Mouse (Mus musculus) midbrain, embryonic 15.5 days (tissue): ENCODE results near the gene Abcb6. TPM values are rescaled to one million over a fixed set of nuclear protein-coding genes. Genes with fewer than 3 reads are reported as not detected.

Experiments
- ATAC-seq: fragments of 200-750 bp; cut with Nextera tagmentation; replicated peaks from 2 replicates; pipeline ENCODE4 v1.8.0; 2017; ENCODE audit warnings: moderate TSS enrichment
- H3K27ac ChIP-seq: fragments of 300-500 bp; sonication (generic); 2 replicates; pipeline ENCODE4 v1.5.1; 2015; ENCODE audit warnings: mild to moderate bottlenecking, inconsistent platforms
- H3K27me3 ChIP-seq: fragments of 300-500 bp; sonication (generic); replicated peaks from 2 replicates; pipeline ENCODE4 v1.6.1; 2015; ENCODE audit warnings: inconsistent platforms
- H3K36me3 ChIP-seq: fragments of 300-500 bp; sonication (generic); replicated peaks from 2 replicates; pipeline ENCODE4 v1.6.1; 2015; ENCODE audit warnings: inconsistent platforms
- H3K4me1 ChIP-seq: fragments of 300-500 bp; sonication (generic); 2 replicates; pipeline ENCODE4 v1.6.1; 2015; ENCODE audit warnings: inconsistent platforms
- H3K4me2 ChIP-seq: fragments of 300-500 bp; sonication (generic); 2 replicates; pipeline ENCODE4 v1.6.1; 2015; ENCODE audit warnings: inconsistent platforms, mild to moderate bottlenecking, moderate library complexity
- H3K4me3 ChIP-seq: fragments of 300-500 bp; sonication (generic); 2 replicates; pipeline ENCODE4 v1.5.1; 2015; ENCODE audit warnings: mild to moderate bottlenecking, inconsistent platforms
- H3K9ac ChIP-seq: fragments of 300-500 bp; sonication (generic); 2 replicates; pipeline ENCODE4 v1.6.1; 2015; ENCODE audit warnings: mild to moderate bottlenecking, inconsistent platforms
- H3K9me3 ChIP-seq: fragments of 300-500 bp; sonication (generic); 2 replicates; pipeline ENCODE4 v1.6.1; 2016; ENCODE audit warnings: inconsistent platforms
- WGBS: fragments of 180-500 bp; shearing (Covaris S2); methylation state at CpG from one replicate; pipeline ENCODE4 v1.1.7; 2015; ENCODE audit warnings: mixed read lengths; 5-methylcytosine and 5-hydroxymethylcytosine counted together
- microRNA-seq: library from miRNA; unstranded; fragments of <30 nt; microRNA quantifications from one replicate; pipeline ENCODE4, GENCODE M21; 2016
- polyA plus RNA-seq: library from polyadenylated mRNA; unstranded; fragments of >200 nt; fragmentation: Nextera tagmentation; extraction: Ambion mirVana; gene quantifications from 2 replicates; pipeline ENCODE4 v1.2.1, GENCODE M21; 2015

Abcb6 gene
- polyA plus RNA-seq, 1 experiment from 2014 or later = 45.7 TPM

DNA sequence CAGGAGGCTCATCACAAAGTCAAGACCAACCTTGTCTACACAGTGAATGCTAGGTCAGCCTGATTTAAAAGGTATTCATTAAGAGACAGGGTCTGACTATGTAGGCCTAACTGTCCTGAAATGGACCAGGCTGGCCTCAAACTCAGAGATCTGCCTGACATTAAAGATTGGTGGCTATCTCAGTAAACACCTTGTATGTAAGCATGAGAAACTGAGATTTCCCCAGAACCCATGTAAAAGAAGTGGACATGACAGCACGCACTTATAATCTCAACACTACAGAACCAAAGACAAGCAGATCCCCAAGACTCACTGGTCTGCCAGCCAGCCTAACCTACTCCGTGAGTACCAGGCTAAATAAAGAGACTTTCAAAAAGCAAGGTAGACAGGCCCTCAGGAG, 41.7 kb downstream of the Abcb6 start:
- Histone ChIP-seq H3K9me3 (no peaks in the 10 kb centered on the region), H3K9ac (no peak overlapping the region), H3K4me2 (no peak overlapping the region), H3K27ac (no peak overlapping the region), H3K4me1 (peaks cover 28% of the 10 kb centered on the region), H3K27me3 (no peaks in the 10 kb centered on the region), H3K36me3 (peaks cover 14% of the 10 kb centered on the region; the same call in 1 of the 2 replicates), H3K4me3 (no peak overlapping the region)
- no peak for ATAC-seq
- 98% methylated on average over 2 of the region's 2 CpGs for WGBS

- Histone ChIP-seq H3K9me3 (no peaks in the 10 kb centered on the region), H3K4me1 (peaks cover 23% of the 10 kb centered on the region), H3K27me3 (no peaks in the 10 kb centered on the region), H3K4me3 (no peak overlapping the region), H3K27ac (no peak overlapping the region), H3K36me3 (peaks cover 14% of the 10 kb centered on the region; the same call in 1 of the 2 replicates), H3K4me2 (no peak overlapping the region), H3K9ac (no peak overlapping the region)
- WGBS = 93% methylated on average over 3 of the region's 3 CpGs
- ATAC-seq = no peak
Observed at GRCm38 (mm10) chr1:75136730-75137129, 43.5 kb downstream of the Abcb6 start.

GRCm38 (mm10) chr1:75136293-75136692, 43.9 kb downstream of the Abcb6 start:
- no peak overlapping the region for H3K4me2 ChIP-seq
- no peaks in the 10 kb centered on the region for H3K9me3 ChIP-seq
- no peak overlapping the region for H3K9ac ChIP-seq
- no peaks in the 10 kb centered on the region for H3K27me3 ChIP-seq
- no peak overlapping the region for H3K27ac ChIP-seq
- WGBS = 83% methylated on average over 6 of the region's 6 CpGs
- H3K4me3 ChIP-seq = no peak overlapping the region
- peaks cover 14% of the 10 kb centered on the region; the same call in 1 of the 2 replicates for H3K36me3 ChIP-seq
- peaks cover 23% of the 10 kb centered on the region for H3K4me1 ChIP-seq
- ATAC-seq = no peak

DNA sequence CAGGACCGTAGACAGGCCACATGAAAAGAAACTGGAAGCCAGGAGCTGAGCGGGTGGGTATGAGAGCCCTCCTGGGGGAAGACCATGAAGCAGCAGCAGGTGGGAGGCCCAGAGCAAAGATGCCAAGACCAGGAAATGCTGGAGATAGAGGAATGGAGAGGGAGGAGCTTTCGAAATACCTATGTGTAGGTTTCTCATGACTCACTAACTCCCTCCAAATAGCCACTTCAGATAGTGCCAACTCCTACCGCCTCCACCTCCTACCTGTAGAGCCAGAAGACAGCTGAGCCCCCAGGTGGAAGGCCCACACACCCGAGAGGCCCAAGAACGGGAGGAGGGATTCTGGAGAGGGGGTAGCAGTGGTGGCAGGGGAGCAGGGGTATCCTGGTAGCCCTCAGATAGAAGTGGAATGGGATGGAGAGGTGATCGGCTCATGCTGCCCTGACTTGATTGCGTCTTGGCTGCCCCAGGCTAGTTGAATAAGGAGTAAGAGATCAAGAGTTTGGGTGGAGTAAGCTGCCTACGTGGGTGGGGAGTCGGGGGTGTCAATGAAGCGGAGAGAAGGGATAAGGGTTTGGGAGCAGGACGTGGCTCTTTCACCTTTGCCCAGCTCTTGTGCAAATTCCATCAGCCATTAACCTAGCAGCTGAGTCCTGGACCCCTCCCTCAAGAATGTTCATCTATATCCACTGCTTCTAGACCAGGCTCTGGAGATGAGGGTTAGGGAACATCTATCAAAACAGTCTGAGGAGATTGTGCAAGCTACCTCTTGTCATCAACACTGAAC, 46.6 kb downstream of the Abcb6 start, which contains the start of gene Slc23a3:
TSS of gene Slc23a3 (minus strand) at position 470 of the 787 bp plus-strand sequence.
- 62% methylated on average over 12 of the region's 12 CpGs for whole genome bisulfite sequencing
- Histone ChIP-seq H3K36me3 (peaks cover 13% of the 10 kb centered on the region; the same call in 1 of the 2 replicates), H3K9ac (no peak within 1 kb of the TSS), H3K4me3 (no peak within 1 kb of the TSS), H3K4me2 (no peak within 1 kb of the TSS), H3K9me3 (no peaks in the 10 kb centered on the region), H3K27me3 (no peaks in the 10 kb centered on the region), H3K4me1 (no peaks in the 10 kb centered on the region), H3K27ac (no peak within 1 kb of the TSS)
- ATAC-seq = no peak

- H3K27ac ChIP-seq = no peak overlapping the region
- no peak for ATAC-seq
- H3K9ac ChIP-seq = no peak overlapping the region
- 85% methylated on average over 3 of the region's 3 CpGs for WGBS
- no peaks in the 10 kb centered on the region for H3K9me3 ChIP-seq
- no peaks in the 10 kb centered on the region for H3K27me3 ChIP-seq
- no peak overlapping the region for H3K4me3 ChIP-seq
- H3K4me1 ChIP-seq = peaks cover 7% of the 10 kb centered on the region; the same call in 1 of the 2 replicates
- H3K4me2 ChIP-seq = no peak overlapping the region
- H3K36me3 ChIP-seq = no peaks in the 10 kb centered on the region
Observed at GRCm38 (mm10) chr1:75128641-75129040, 51.6 kb downstream of the Abcb6 start.

- Histone ChIP-seq H3K27me3 (no peaks in the 10 kb centered on the region), H3K4me3 (peak overlapping the region; percentile 57), H3K9ac (peak overlapping the region; percentile 65), H3K4me2 (peak overlapping the region; percentile 69), H3K9me3 (no peaks in the 10 kb centered on the region), H3K27ac (peak overlapping the region; percentile 91; the same call in 1 of the 2 replicates), H3K4me1 (peaks cover 7% of the 10 kb centered on the region; the same call in 1 of the 2 replicates), H3K36me3 (no peaks in the 10 kb centered on the region)
- WGBS = 34% methylated on average over 5 of the region's 5 CpGs
- ATAC-seq = 0 out of 2 replicates have a peak, but pooled peaks have one; percentile 10
Observed at GRCm38 (mm10) chr1:75125418-75125817, 54.8 kb downstream of the Abcb6 start.

DNA sequence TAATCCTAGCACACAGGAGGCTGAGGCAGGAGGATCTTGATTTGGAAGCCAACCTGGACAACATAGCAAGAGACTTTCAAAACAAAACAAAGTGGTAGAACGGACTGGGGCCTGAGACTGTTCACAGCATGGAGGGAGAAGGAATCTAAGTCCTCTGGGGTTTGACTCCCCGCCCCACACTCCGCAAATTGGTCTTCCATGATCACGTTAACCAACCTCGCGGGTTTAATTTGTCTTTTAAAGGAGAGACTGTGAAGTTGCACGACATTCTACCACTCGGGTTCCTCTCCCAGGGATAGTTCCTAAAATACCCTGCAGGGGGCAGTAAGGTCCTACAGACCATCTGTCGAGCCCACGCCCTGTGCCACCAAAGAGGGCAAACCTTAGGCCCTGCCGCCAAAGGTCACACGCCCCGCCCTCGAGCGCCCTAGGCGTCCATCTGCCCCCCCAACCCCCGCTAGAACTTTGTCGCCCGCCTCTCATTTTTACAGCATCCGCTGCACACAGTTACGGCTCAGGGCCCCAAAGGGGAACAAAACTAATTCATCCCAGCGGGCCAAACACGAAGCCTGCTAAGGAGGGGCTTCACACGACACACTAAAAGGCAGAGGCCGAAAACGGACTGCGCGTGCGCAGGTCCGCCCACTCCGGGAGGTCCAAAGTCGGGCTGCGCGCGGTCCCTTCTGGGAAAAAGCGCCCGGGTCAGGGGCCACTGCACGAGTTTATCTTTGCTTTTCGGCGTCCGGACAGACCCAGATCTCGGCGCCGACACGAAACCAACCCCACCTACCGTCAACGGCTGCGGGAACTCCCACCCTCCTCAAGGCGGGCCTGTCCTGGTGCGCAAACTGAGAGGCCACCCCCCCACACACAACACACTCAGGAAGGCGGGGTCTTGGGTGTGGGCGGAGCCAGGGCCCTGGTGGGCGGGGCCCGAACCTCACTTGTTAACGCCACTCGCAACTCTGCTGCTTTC, 55.6 kb downstream of the Abcb6 start, which contains the start of gene Nhej1:
TSS of gene Nhej1 (minus strand) at position 855 of the 976 bp plus-strand sequence.
- peak within 1 kb of the TSS; percentile 57 for H3K4me3 ChIP-seq
- H3K4me1 ChIP-seq = peaks cover 7% of the 10 kb centered on the region; the same call in 1 of the 2 replicates
- H3K27me3 ChIP-seq = no peaks in the 10 kb centered on the region
- peak; percentile 94 for ATAC-seq
- H3K36me3 ChIP-seq = no peaks in the 10 kb centered on the region
- peak within 1 kb of the TSS; percentile 91 for H3K27ac ChIP-seq
- WGBS = 2% methylated on average over 56 of the region's 56 CpGs
- no peaks in the 10 kb centered on the region for H3K9me3 ChIP-seq
- peak within 1 kb of the TSS; percentile 65 for H3K9ac ChIP-seq
- peak within 1 kb of the TSS; percentile 69 for H3K4me2 ChIP-seq

- Histone ChIP-seq H3K9me3 (no peaks in the 10 kb centered on the region), H3K4me1 (peaks cover 7% of the 10 kb centered on the region; the same call in 1 of the 2 replicates), H3K4me3 (no peak overlapping the region), H3K27ac (no peak overlapping the region), H3K9ac (no peak overlapping the region), H3K36me3 (no peaks in the 10 kb centered on the region), H3K27me3 (no peaks in the 10 kb centered on the region), H3K4me2 (no peak overlapping the region)
- no peak for ATAC-seq
- 87% methylated on average over 3 of the region's 3 CpGs for WGBS
Observed at GRCm38 (mm10) chr1:75122211-75122610, 58.0 kb downstream of the Abcb6 start.

Small RNA genes within 50 kb of the gene (microRNA-seq; reads per million reads assigned to microRNA genes)
- gene Gm27943 = not detected

Other genes starting within 250 kb of the Abcb6 start
- gene Cfap65, start 244.8 kb downstream of the Abcb6 start, polyA plus RNA-seq = 0.90 and 0.93 TPM in 2 replicates
- gene Ihh, start 228.7 kb downstream of the Abcb6 start, polyA plus RNA-seq = 0.10 and 0.11 TPM in 2 replicates
- 5.1 and 6.0 TPM in 2 replicates for gene Nhej1, start 55.2 kb downstream of the Abcb6 start, polyA plus RNA-seq
- gene Slc23a3, start 46.5 kb downstream of the Abcb6 start, polyA plus RNA-seq = not detected in 2 replicates
- gene Cnppd1, start 37.7 kb downstream of the Abcb6 start, polyA plus RNA-seq = 58.8 and 61.9 TPM in 2 replicates
- 143 and 153 TPM in 2 replicates for gene Retreg2, start 37.6 kb downstream of the Abcb6 start, polyA plus RNA-seq
- 38.3 and 41.1 TPM in 2 replicates for gene Zfand2b, start 11.7 kb downstream of the Abcb6 start, polyA plus RNA-seq
- 27.6 and 27.7 TPM in 2 replicates for gene Ankzf1, start 11.8 kb upstream of the Abcb6 start, polyA plus RNA-seq
- 59.2 and 63.3 TPM in 2 replicates for gene Atg9a, start 11.8 kb upstream of the Abcb6 start, polyA plus RNA-seq
- 21.8 and 24.0 TPM in 2 replicates for gene Glb1l, start 30.4 kb upstream of the Abcb6 start, polyA plus RNA-seq
- 156 and 169 TPM in 2 replicates for gene Stk16, start 30.4 kb upstream of the Abcb6 start, polyA plus RNA-seq
- gene Tuba4a, start 39.5 kb upstream of the Abcb6 start, polyA plus RNA-seq = 7.9 and 12.7 TPM in 2 replicates
- gene A630095N17Rik, start 51.7 kb upstream of the Abcb6 start, polyA plus RNA-seq = not detected in 2 replicates
- gene Dnajb2, start 56.0 kb upstream of the Abcb6 start, polyA plus RNA-seq = 72.9 and 82.1 TPM in 2 replicates
- 24.2 and 26.6 TPM in 2 replicates for gene Ptprn, start 84.1 kb upstream of the Abcb6 start, polyA plus RNA-seq
- 167 and 169 TPM in 2 replicates for gene Resp18, start 98.0 kb upstream of the Abcb6 start, polyA plus RNA-seq
- 152 and 162 TPM in 2 replicates for gene Dnpep, start 137.6 kb upstream of the Abcb6 start, polyA plus RNA-seq
- gene Des, start 179.9 kb upstream of the Abcb6 start, polyA plus RNA-seq = 1.5 and 2.0 TPM in 2 replicates
- 20.8 and 21.3 TPM in 2 replicates for gene Speg, start 194.9 kb upstream of the Abcb6 start, polyA plus RNA-seq